Mouse (Mus musculus) central nervous system, embryonic 11.5 days (tissue): ENCODE results near the gene Slc25a45. TPM values are rescaled to one million over a fixed set of nuclear protein-coding genes. Genes with fewer than 3 reads are reported as not detected.

Experiments
- polyA plus RNA-seq: library from polyadenylated mRNA; depleted of rRNA; stranded (reverse); fragments of >200 nt; gene quantifications from 2 replicates; pipeline ENCODE4 v1.2.3, GENCODE M21; 2012; rRNA removed

The Slc25a45 gene
- 2.3 and 3.2 TPM in 2 replicates for polyA plus RNA-seq

GRCm38 (mm10) chr19:5877618-5878361, at the start of gene Slc25a45:
Slc25a45 (plus strand) TSS chr19:5877808.

GRCm38 (mm10) chr19:5874969-5875480, 2.6 kb upstream of the Slc25a45 start, which contains the start of gene Frmd8:
Frmd8 (minus strand) TSS chr19:5875274.

GRCm38 (mm10) chr19:5894002-5894678, 16.5 kb downstream of the Slc25a45 start, which contains the start of gene Tigd3:
Tigd3 (minus strand) TSS chr19:5894149.

GRCm38 (mm10) chr19:5913007-5913719, 35.6 kb downstream of the Slc25a45 start, which contains the start of gene Dpf2:
Dpf2 (minus strand) TSS chr19:5913010.

GRCm38 (mm10) chr19:5924713-5925093, 47.1 kb downstream of the Slc25a45 start, which contains the start of gene Cdc42ep2:
Cdc42ep2 (minus strand) TSS chr19:5924816.

Other genes with a start within 250 kb of the Slc25a45 start
- 27.4 and 40.6 TPM in 2 replicates for gene Rela, start 240.3 kb upstream of the Slc25a45 start, polyA plus RNA-seq
- gene Sipa1, start 214.1 kb upstream of the Slc25a45 start, polyA plus RNA-seq = 35.6 and 40.2 TPM in 2 replicates
- 28.3 and 30.6 TPM in 2 replicates for gene Map3k11, start 189.1 kb upstream of the Slc25a45 start, polyA plus RNA-seq
- gene Pcnx3, start 188.9 kb upstream of the Slc25a45 start, polyA plus RNA-seq = 79.9 and 82.1 TPM in 2 replicates
- gene Kcnk7, start 173.4 kb upstream of the Slc25a45 start, polyA plus RNA-seq = 0.05 TPM in 1 of 2 replicates, not detected in the other
- gene Ehbp1l1, start 151.5 kb upstream of the Slc25a45 start, polyA plus RNA-seq = 22.1 and 44.1 TPM in 2 replicates
- gene Fam89b, start 148.2 kb upstream of the Slc25a45 start, polyA plus RNA-seq = 139 and 148 TPM in 2 replicates
- 25.0 and 41.3 TPM in 2 replicates for gene Ltbp3, start 136.9 kb upstream of the Slc25a45 start, polyA plus RNA-seq
- 75.2 and 92.9 TPM in 2 replicates for gene Scyl1, start 106.4 kb upstream of the Slc25a45 start, polyA plus RNA-seq
- 22.2 and 23.3 TPM in 2 replicates for gene Frmd8, start 2.5 kb upstream of the Slc25a45 start, polyA plus RNA-seq
- 9.3 and 9.8 TPM in 2 replicates for gene Tigd3, start 16.3 kb downstream of the Slc25a45 start, polyA plus RNA-seq
- gene Dpf2, start 35.2 kb downstream of the Slc25a45 start, polyA plus RNA-seq = 187 and 201 TPM in 2 replicates
- 2.4 and 2.9 TPM in 2 replicates for gene Cdc42ep2, start 47.0 kb downstream of the Slc25a45 start, polyA plus RNA-seq
- 74.4 and 80.7 TPM in 2 replicates for gene Pola2, start 86.4 kb downstream of the Slc25a45 start, polyA plus RNA-seq
- gene Slc22a20, start 108.3 kb downstream of the Slc25a45 start, polyA plus RNA-seq = not detected in 2 replicates
- 5.6 and 7.9 TPM in 2 replicates for gene Capn1, start 138.1 kb downstream of the Slc25a45 start, polyA plus RNA-seq
- gene Syvn1, start 168.8 kb downstream of the Slc25a45 start, polyA plus RNA-seq = 29.2 and 32.8 TPM in 2 replicates
- 53.7 and 58.8 TPM in 2 replicates for gene Mrpl49, start 180.0 kb downstream of the Slc25a45 start, polyA plus RNA-seq
- 1,645 and 2,151 TPM in 2 replicates for gene Fau, start 180.0 kb downstream of the Slc25a45 start, polyA plus RNA-seq
- 27.7 and 31.3 TPM in 2 replicates for gene Znhit2, start 183.4 kb downstream of the Slc25a45 start, polyA plus RNA-seq
- gene Tm7sf2, start 190.6 kb downstream of the Slc25a45 start, polyA plus RNA-seq = 42.8 and 53.5 TPM in 2 replicates
- gene Vps51, start 199.4 kb downstream of the Slc25a45 start, polyA plus RNA-seq = 74.8 and 88.1 TPM in 2 replicates
- gene Tmem262, start 202.2 kb downstream of the Slc25a45 start, polyA plus RNA-seq = 0.16 and 0.39 TPM in 2 replicates
- gene Gm28374, start 204.4 kb downstream of the Slc25a45 start, polyA plus RNA-seq = 0.67 and 1.7 TPM in 2 replicates
- gene Zfpl1, start 207.1 kb downstream of the Slc25a45 start, polyA plus RNA-seq = 47.5 and 73.8 TPM in 2 replicates
- gene Cdca5, start 207.2 kb downstream of the Slc25a45 start, polyA plus RNA-seq = 35.9 and 39.7 TPM in 2 replicates
- gene AC131692.1, start 216.6 kb downstream of the Slc25a45 start, polyA plus RNA-seq = 1.3 and 1.6 TPM in 2 replicates
- 2.8 and 3.9 TPM in 2 replicates for gene Naaladl1, start 228.0 kb downstream of the Slc25a45 start, polyA plus RNA-seq
- 41.9 and 69.7 TPM in 2 replicates for gene Sac3d1, start 240.8 kb downstream of the Slc25a45 start, polyA plus RNA-seq